Mouse (Mus musculus): ENCODE results near the gene Dhcr7. TPM values are rescaled to one million over a fixed set of nuclear protein-coding genes. Genes with fewer than 3 reads are reported as not detected.
A peak's percentile ranks its signal among the peaks of the same experiment; 100 is the strongest.

The Dhcr7 gene
- total RNA-seq, 2 experiments from 2014 or later: 3.0 to 13.1 TPM

- ATAC-seq (ENCODE audit: poor library complexity, severe bottlenecking): no peak
These were observed 9.7 kb downstream of the Dhcr7 start for GRCm38 (mm10) chr7:143832611-143833010.

- ATAC-seq (ENCODE audit: poor library complexity, severe bottlenecking): no peak
These were observed 10.7 kb downstream of the Dhcr7 start for GRCm38 (mm10) chr7:143833581-143834190.

GRCm38 (mm10) chr7:143834316-143834715 lies 11.4 kb downstream of the Dhcr7 start:
- ATAC-seq (ENCODE audit: poor library complexity, severe bottlenecking): no peak

- no peak for ATAC-seq (ENCODE audit: poor library complexity, severe bottlenecking)
These were observed 12.0 kb downstream of the Dhcr7 start for GRCm38 (mm10) chr7:143834972-143835371.

- no peak for ATAC-seq (ENCODE audit: poor library complexity, severe bottlenecking)
These were observed 14.9 kb downstream of the Dhcr7 start for GRCm38 (mm10) chr7:143837705-143838358.

- no peak for ATAC-seq (ENCODE audit: poor library complexity, severe bottlenecking)
These were observed 17.2 kb downstream of the Dhcr7 start for GRCm38 (mm10) chr7:143840121-143840520.

- no peak for ATAC-seq (ENCODE audit: poor library complexity, severe bottlenecking)
These were observed 18.4 kb downstream of the Dhcr7 start for GRCm38 (mm10) chr7:143841301-143841700.

GRCm38 (mm10) chr7:143848127-143848767 lies 25.3 kb downstream of the Dhcr7 start:
- ATAC-seq (ENCODE audit: poor library complexity, severe bottlenecking): no peak

GRCm38 (mm10) chr7:143848768-143849482 lies 26.0 kb downstream of the Dhcr7 start:
- no peak for ATAC-seq (ENCODE audit: poor library complexity, severe bottlenecking)

- no peak for ATAC-seq (ENCODE audit: poor library complexity, severe bottlenecking)
These were observed 43.6 kb downstream of the Dhcr7 start, which contains the start of gene Gm498 for GRCm38 (mm10) chr7:143866538-143866937. Gene Gm498 (plus strand): TSS chr7:143866838.

- ATAC-seq (ENCODE audit: poor library complexity, severe bottlenecking): no peak
These were observed 45.9 kb downstream of the Dhcr7 start for GRCm38 (mm10) chr7:143868874-143869273.

- ATAC-seq (ENCODE audit: poor library complexity, severe bottlenecking): peak; percentile 10; the same call in 1 of the 2 replicates
These were observed 60.8 kb downstream of the Dhcr7 start for GRCm38 (mm10) chr7:143883717-143884116.

GRCm38 (mm10) chr7:143891146-143891545 lies 68.2 kb downstream of the Dhcr7 start:
- no peak for ATAC-seq (ENCODE audit: poor library complexity, severe bottlenecking)

GRCm38 (mm10) chr7:143892361-143892760 lies 69.4 kb downstream of the Dhcr7 start:
- ATAC-seq (ENCODE audit: poor library complexity, severe bottlenecking): no peak

Other genes starting within 250 kb of the Dhcr7 start
- gene Cars, start 223.1 kb upstream of the Dhcr7 start, total RNA-seq (2015): 27.5 and 31.5 TPM in 2 replicates
- 39.8 and 45.1 TPM in 2 replicates for gene Cars, start 223.1 kb upstream of the Dhcr7 start, total RNA-seq (2017)
- 5.7 and 8.4 TPM in 2 replicates for gene Tnfrsf26, start 194.4 kb upstream of the Dhcr7 start, total RNA-seq (2015)
- 4.5 and 5.4 TPM in 2 replicates for gene Tnfrsf26, start 194.4 kb upstream of the Dhcr7 start, total RNA-seq (2017)
- gene Tnfrsf22, start 173.5 kb upstream of the Dhcr7 start, total RNA-seq (2015): 2.1 and 3.5 TPM in 2 replicates
- 1.7 and 3.5 TPM in 2 replicates for gene Tnfrsf22, start 173.5 kb upstream of the Dhcr7 start, total RNA-seq (2017)
- gene Tnfrsf23, start 137.3 kb upstream of the Dhcr7 start, total RNA-seq (2015): 4.9 and 6.3 TPM in 2 replicates
- 2.2 and 4.3 TPM in 2 replicates for gene Tnfrsf23, start 137.3 kb upstream of the Dhcr7 start, total RNA-seq (2017)
- 1.5 and 3.5 TPM in 2 replicates for gene Osbpl5, start 66.2 kb upstream of the Dhcr7 start, total RNA-seq (2015)
- 1.5 and 8.3 TPM in 2 replicates for gene Osbpl5, start 66.2 kb upstream of the Dhcr7 start, total RNA-seq (2017)
- gene Mrgprg, start 56.2 kb upstream of the Dhcr7 start, total RNA-seq (2015): not detected in 2 replicates
- gene Mrgprg, start 56.2 kb upstream of the Dhcr7 start, total RNA-seq (2017): not detected in 2 replicates
- 0.05 TPM in 1 of 2 replicates, not detected in the other for gene Mrgpre, start 38.6 kb upstream of the Dhcr7 start, total RNA-seq (2015)
- not detected in 2 replicates for gene Mrgpre, start 38.6 kb upstream of the Dhcr7 start, total RNA-seq (2017)
- gene Nadsyn1, start 296 bp upstream of the Dhcr7 start, total RNA-seq (2015): 3.9 and 4.4 TPM in 2 replicates
- 7.5 and 11.7 TPM in 2 replicates for gene Nadsyn1, start 296 bp upstream of the Dhcr7 start, total RNA-seq (2017)
- not detected in 2 replicates for gene Gm498, start 43.7 kb downstream of the Dhcr7 start, total RNA-seq (2015)
- gene Gm498, start 43.7 kb downstream of the Dhcr7 start, total RNA-seq (2017): not detected in 2 replicates
- not detected in 2 replicates for gene Shank2, start 178.8 kb downstream of the Dhcr7 start, total RNA-seq (2015)
- 0.18 TPM in 1 of 2 replicates, not detected in the other for gene Shank2, start 178.8 kb downstream of the Dhcr7 start, total RNA-seq (2017)

Measured in megakaryocyte, adult 5-6 weeks (primary cell).